Mouse (Mus musculus): Measurements from ENCODE around the gene Pxdc1.

GRCm38 (mm10) chr13:34645519-34645918 is 7.8 kb downstream of the Pxdc1 start:
- TF ChIP-seq CTCF (IDR thresholded peaks at IDR 0.05; ENCODE audit: extremely low read depth, insufficient read depth, low read length) (no peak), POLR2A (IDR thresholded peaks at IDR 0.05; ENCODE audit: extremely low read depth, insufficient read depth, low read length) (no peak)
